Mouse (Mus musculus) liver, embryonic 11.5 days (tissue): Measurements from ENCODE around the gene Wwp2. TPM values are rescaled to one million over a fixed set of nuclear protein-coding genes. Genes with fewer than 3 reads are reported as not detected.

Experiments used
- ATAC-seq: fragments of 200-750 bp; cut with Nextera tagmentation; replicated peaks from 2 replicates; pipeline ENCODE4 v1.8.0; 2017; ENCODE audit warnings: moderate number of reproducible peaks, mild to moderate bottlenecking, moderate TSS enrichment, moderate library complexity; ENCODE audit not compliant: low FRiP score
- DNase-seq: peaks from one replicate; pipeline ENCODE4 v3.0.0-alpha.2; 2017; ENCODE audit warnings: low spot score
- H3K27ac ChIP-seq: fragments of 300-500 bp; sonication (generic); 2 replicates; pipeline ENCODE4 v1.5.1; 2014; ENCODE audit warnings: mild to moderate bottlenecking, low read depth, low read length, control low read depth
- H3K27me3 ChIP-seq: fragments of 300-500 bp; sonication (generic); replicated peaks from 2 replicates; pipeline ENCODE4 v1.6.1; 2014; ENCODE audit warnings: low read length, mixed read lengths; ENCODE audit not compliant: control insufficient read depth, insufficient read depth
- H3K36me3 ChIP-seq: fragments of 300-500 bp; sonication (generic); 2 replicates; pipeline ENCODE4 v1.6.1; 2014; ENCODE audit warnings: mild to moderate bottlenecking, low read length, moderate library complexity, mixed read lengths; ENCODE audit not compliant: control insufficient read depth, insufficient read depth
- H3K4me1 ChIP-seq: fragments of 300-500 bp; sonication (generic); replicated peaks from 2 replicates; pipeline ENCODE4 v1.6.1; 2014; ENCODE audit warnings: low read length, mixed read lengths; ENCODE audit not compliant: control insufficient read depth, insufficient read depth
- H3K4me2 ChIP-seq: fragments of 300-500 bp; sonication (generic); 2 replicates; pipeline ENCODE4 v1.6.1; 2014; ENCODE audit warnings: mild to moderate bottlenecking, control low read depth, moderate library complexity
- H3K4me3 ChIP-seq: fragments of 300-500 bp; sonication (generic); 2 replicates; pipeline ENCODE4 v1.5.1; 2014; ENCODE audit warnings: low read depth, low read length, control low read depth
- H3K9ac ChIP-seq: fragments of 300-500 bp; sonication (generic); 2 replicates; pipeline ENCODE4 v1.6.1; 2014; ENCODE audit warnings: low read depth, low read length, control low read depth
- H3K9me3 ChIP-seq: fragments of 300-500 bp; sonication (generic); 2 replicates; pipeline ENCODE4 v1.6.1; 2016; ENCODE audit warnings: low read length, inconsistent platforms, mixed read lengths; ENCODE audit not compliant: control insufficient read depth
- WGBS: fragments of 180-500 bp; shearing (Covaris S2); extraction: QIAGEN DNeasy Blood & Tissue Kit; methylation state at CpG from one replicate; pipeline ENCODE4 v1.1.7; 2014; 5-methylcytosine and 5-hydroxymethylcytosine counted together
- polyA plus RNA-seq: library from polyadenylated mRNA; unstranded; fragments of >200 nt; fragmentation: Nextera tagmentation; extraction: Ambion mirVana; gene quantifications from 2 replicates; pipeline ENCODE4 v1.2.1, GENCODE M21; 2014

The Wwp2 gene
- polyA plus RNA-seq, 1 experiment from 2014 or later = 40.2 TPM

GRCm38 (mm10) chr8:107537472-107537871, 101.3 kb downstream of the Wwp2 start:
- ATAC-seq = no peak
- no peaks in the 10 kb centered on the region; the same call in 1 of the 2 replicates for H3K36me3 ChIP-seq
- no peak overlapping the region for H3K4me3 ChIP-seq
- no peak for DNase-seq
- H3K9me3 ChIP-seq = no peaks in the 10 kb centered on the region
- H3K4me2 ChIP-seq = no peak overlapping the region
- H3K27ac ChIP-seq = no peak overlapping the region
- no peaks in the 10 kb centered on the region for H3K27me3 ChIP-seq
- no peaks in the 10 kb centered on the region for H3K4me1 ChIP-seq
- no peak overlapping the region for H3K9ac ChIP-seq
- 78% methylated on average over 4 of the region's 4 CpGs for WGBS

GRCm38 (mm10) chr8:107540623-107541022, 104.5 kb downstream of the Wwp2 start:
- ATAC-seq = no peak
- no peak overlapping the region for H3K4me3 ChIP-seq
- 88% methylated on average over 12 of the region's 12 CpGs for WGBS
- no peaks in the 10 kb centered on the region; the same call in 1 of the 2 replicates for H3K36me3 ChIP-seq
- H3K4me2 ChIP-seq = no peak overlapping the region
- no peaks in the 10 kb centered on the region for H3K27me3 ChIP-seq
- no peak overlapping the region for H3K9ac ChIP-seq
- H3K9me3 ChIP-seq = no peaks in the 10 kb centered on the region
- 0 out of 2 replicates have a peak, but pooled peaks cover 5% of the 10 kb centered on the region for H3K4me1 ChIP-seq
- H3K27ac ChIP-seq = no peak overlapping the region
- DNase-seq = no peak

GRCm38 (mm10) chr8:107541369-107541768, 105.2 kb downstream of the Wwp2 start:
- H3K9me3 ChIP-seq = no peaks in the 10 kb centered on the region
- WGBS = 87% methylated on average over 4 of the region's 4 CpGs
- H3K36me3 ChIP-seq = no peaks in the 10 kb centered on the region; the same call in 1 of the 2 replicates
- no peaks in the 10 kb centered on the region for H3K27me3 ChIP-seq
- H3K27ac ChIP-seq = no peak overlapping the region
- DNase-seq (no peak), ATAC-seq (no peak)
- H3K4me3 ChIP-seq = no peak overlapping the region
- no peak overlapping the region for H3K9ac ChIP-seq
- no peak overlapping the region for H3K4me2 ChIP-seq
- H3K4me1 ChIP-seq = 0 out of 2 replicates have a peak, but pooled peaks cover 5% of the 10 kb centered on the region

GRCm38 (mm10) chr8:107542151-107542550, 106.0 kb downstream of the Wwp2 start:
- DNase-seq = no peak
- no peak overlapping the region for H3K27ac ChIP-seq
- ATAC-seq = no peak
- peaks cover 5% of the 10 kb centered on the region; the same call in 1 of the 2 replicates for H3K4me1 ChIP-seq
- no peak overlapping the region for H3K4me3 ChIP-seq
- H3K4me2 ChIP-seq = no peak overlapping the region
- no peaks in the 10 kb centered on the region for H3K27me3 ChIP-seq
- 86% methylated on average over 3 of the region's 3 CpGs for whole genome bisulfite sequencing
- H3K9ac ChIP-seq = no peak overlapping the region
- H3K9me3 ChIP-seq = no peaks in the 10 kb centered on the region
- no peaks in the 10 kb centered on the region; the same call in 1 of the 2 replicates for H3K36me3 ChIP-seq

GRCm38 (mm10) chr8:107543714-107544113, 107.5 kb downstream of the Wwp2 start:
- no peak overlapping the region for H3K4me2 ChIP-seq
- H3K36me3 ChIP-seq = no peaks in the 10 kb centered on the region; the same call in 1 of the 2 replicates
- H3K4me3 ChIP-seq = no peak overlapping the region
- WGBS = 63% methylated on average over 10 of the region's 11 CpGs
- no peak overlapping the region for H3K27ac ChIP-seq
- DNase-seq = no peak
- peaks cover 5% of the 10 kb centered on the region; the same call in 1 of the 2 replicates for H3K4me1 ChIP-seq
- ATAC-seq = peak; percentile 61
- no peaks in the 10 kb centered on the region for H3K9me3 ChIP-seq
- no peak overlapping the region for H3K9ac ChIP-seq
- H3K27me3 ChIP-seq = no peaks in the 10 kb centered on the region

GRCm38 (mm10) chr8:107544211-107544610, 108.0 kb downstream of the Wwp2 start:
- H3K4me3 ChIP-seq = no peak overlapping the region
- peaks cover 5% of the 10 kb centered on the region; the same call in 1 of the 2 replicates for H3K4me1 ChIP-seq
- no peaks in the 10 kb centered on the region; the same call in 1 of the 2 replicates for H3K36me3 ChIP-seq
- H3K9ac ChIP-seq = no peak overlapping the region
- DNase-seq (no peak), ATAC-seq (no peak)
- 87% methylated on average over 8 of the region's 8 CpGs for WGBS
- no peak overlapping the region for H3K27ac ChIP-seq
- no peaks in the 10 kb centered on the region for H3K9me3 ChIP-seq
- no peak overlapping the region for H3K4me2 ChIP-seq
- H3K27me3 ChIP-seq = no peaks in the 10 kb centered on the region

GRCm38 (mm10) chr8:107544651-107545174, 108.5 kb downstream of the Wwp2 start:
- peaks cover under 1% of the 10 kb centered on the region; the same call in 1 of the 2 replicates for H3K36me3 ChIP-seq
- 53% methylated on average over 10 of the region's 10 CpGs for WGBS
- H3K4me1 ChIP-seq = peaks cover 5% of the 10 kb centered on the region; the same call in 1 of the 2 replicates
- H3K9me3 ChIP-seq = no peaks in the 10 kb centered on the region
- no peak overlapping the region for H3K4me2 ChIP-seq
- DNase-seq (no peak), ATAC-seq (no peak)
- no peak overlapping the region for H3K4me3 ChIP-seq
- H3K27me3 ChIP-seq = no peaks in the 10 kb centered on the region
- H3K27ac ChIP-seq = no peak overlapping the region
- no peak overlapping the region for H3K9ac ChIP-seq

GRCm38 (mm10) chr8:107545621-107546152, 109.5 kb downstream of the Wwp2 start:
- peaks cover 5% of the 10 kb centered on the region; the same call in 1 of the 2 replicates for H3K36me3 ChIP-seq
- 93% methylated on average over 11 of the region's 11 CpGs for WGBS

GRCm38 (mm10) chr8:107546154-107546553, 110.0 kb downstream of the Wwp2 start:
- H3K9me3 ChIP-seq = no peaks in the 10 kb centered on the region
- no peak overlapping the region for H3K4me2 ChIP-seq
- H3K27me3 ChIP-seq = no peaks in the 10 kb centered on the region
- 95% methylated on average over 4 of the region's 4 CpGs for WGBS
- peaks cover 5% of the 10 kb centered on the region; the same call in 1 of the 2 replicates for H3K36me3 ChIP-seq
- H3K27ac ChIP-seq = no peak overlapping the region
- no peak for DNase-seq
- no peak for ATAC-seq
- no peak overlapping the region for H3K4me3 ChIP-seq
- H3K4me1 ChIP-seq = peaks cover 5% of the 10 kb centered on the region; the same call in 1 of the 2 replicates
- H3K9ac ChIP-seq = no peak overlapping the region

More at GRCm38 (mm10) chr8:107545621-107546152, 109.5 kb downstream of the Wwp2 start:
- Histone ChIP-seq H3K27ac (no peak overlapping the region), H3K4me1 (peaks cover 5% of the 10 kb centered on the region; the same call in 1 of the 2 replicates), H3K4me3 (no peak overlapping the region), H3K9ac (no peak overlapping the region), H3K9me3 (no peaks in the 10 kb centered on the region), H3K27me3 (no peaks in the 10 kb centered on the region), H3K4me2 (no peak overlapping the region)
- no peak for ATAC-seq
- no peak for DNase-seq
